Mouse (Mus musculus): ENCODE results near the gene Tenm4.

DNA sequence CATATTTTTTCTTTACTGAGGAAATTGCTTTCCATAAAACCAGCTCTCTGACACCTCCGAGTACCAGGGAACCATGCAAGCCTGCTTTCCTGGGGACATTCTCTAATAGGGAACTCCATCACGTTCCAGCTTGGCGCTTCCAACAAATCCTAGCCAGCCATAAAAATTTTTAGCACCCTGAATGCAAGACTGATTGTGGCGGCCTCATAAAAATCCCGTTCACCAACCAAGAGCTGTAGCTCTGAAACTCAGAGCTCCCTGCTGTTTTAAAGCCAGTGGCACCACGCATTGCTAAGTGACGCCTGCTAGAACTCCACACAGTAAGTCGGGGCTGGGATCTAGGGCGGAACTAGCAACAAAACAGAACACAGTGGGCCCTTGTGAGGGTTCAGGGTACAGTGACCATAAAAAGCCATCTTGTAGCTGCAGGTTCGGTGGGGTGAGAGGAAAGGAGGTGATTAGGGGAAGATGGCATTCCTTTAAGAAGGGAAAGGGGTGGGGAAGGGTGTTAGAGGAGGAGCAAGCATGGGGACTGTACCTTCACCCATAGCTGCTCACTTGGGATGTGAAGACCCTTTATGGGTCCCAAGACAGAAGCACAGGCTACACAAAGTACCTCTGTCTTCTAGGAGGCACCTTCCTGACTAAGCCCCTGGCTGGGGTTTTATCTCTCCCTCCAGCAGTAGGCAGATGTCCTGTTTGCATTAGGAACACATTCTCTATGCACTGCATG lies 439.0 kb downstream of the Tenm4 start:
- no peak for TF ChIP-seq CTCF (IDR thresholded peaks at IDR 0.05; ENCODE audit: borderline replicate concordance, insufficient read depth, low read depth, low read length)
- TF ChIP-seq POLR2A (IDR thresholded peaks at IDR 0.05; ENCODE audit: borderline replicate concordance, insufficient read depth, low read length): no peak
